Mouse (Mus musculus) megakaryocyte, embryonic 14.5 days (primary cell): Measurements from ENCODE around the gene Cadps2.

Source experiments
- FLI1 ChIP-seq: IDR thresholded peaks from 2 replicates; pipeline ENCODE4 v1.6.1; 2012; ENCODE audit warnings: low read length, inconsistent platforms, mixed read lengths
- GATA1 ChIP-seq: IDR thresholded peaks from 3 replicates; pipeline ENCODE4 v1.6.1; 2012; ENCODE audit warnings: mixed read lengths, low read length, inconsistent platforms, borderline replicate concordance

DNA sequence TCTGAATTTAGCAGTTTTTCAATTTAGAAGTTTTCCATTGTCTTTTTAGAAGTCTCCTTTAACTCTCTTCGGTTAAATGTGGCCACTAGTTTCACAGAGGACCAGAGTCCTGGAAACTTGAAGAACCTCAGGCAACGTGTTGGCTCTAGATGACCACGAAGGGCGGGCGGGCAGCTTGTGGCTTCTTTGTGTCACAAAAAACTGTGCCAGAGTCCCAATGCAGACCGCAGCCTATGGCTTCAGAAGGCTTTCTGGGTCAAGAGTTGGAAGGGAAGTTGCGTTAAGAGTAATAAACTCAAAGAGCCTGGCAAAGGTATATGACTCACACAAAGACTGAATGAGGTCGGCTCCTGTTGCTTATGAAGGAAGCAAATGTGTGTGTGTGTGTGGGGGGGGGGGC is 584.1 kb downstream of the Cadps2 start:
- TF ChIP-seq GATA1 (no peak), FLI1 (no peak)
